Mouse (Mus musculus) CH12F3 (cell line): ENCODE data around the gene Ksr1.
"Not testable (repeated sequence)": the region's sequence is repeated elsewhere in the genome, so short reads cannot be mapped to it uniquely, and the experiment has no call there.

Source experiments
- in situ Hi-C: fragments of 300-500 bp; cut with MboI; formaldehyde crosslinking; loops from 2 replicates; pipeline ENCODE4 v1.14.3; 2020; ENCODE audit warnings: low sequenced_read_pairs

Gene Ksr1

DNA sequence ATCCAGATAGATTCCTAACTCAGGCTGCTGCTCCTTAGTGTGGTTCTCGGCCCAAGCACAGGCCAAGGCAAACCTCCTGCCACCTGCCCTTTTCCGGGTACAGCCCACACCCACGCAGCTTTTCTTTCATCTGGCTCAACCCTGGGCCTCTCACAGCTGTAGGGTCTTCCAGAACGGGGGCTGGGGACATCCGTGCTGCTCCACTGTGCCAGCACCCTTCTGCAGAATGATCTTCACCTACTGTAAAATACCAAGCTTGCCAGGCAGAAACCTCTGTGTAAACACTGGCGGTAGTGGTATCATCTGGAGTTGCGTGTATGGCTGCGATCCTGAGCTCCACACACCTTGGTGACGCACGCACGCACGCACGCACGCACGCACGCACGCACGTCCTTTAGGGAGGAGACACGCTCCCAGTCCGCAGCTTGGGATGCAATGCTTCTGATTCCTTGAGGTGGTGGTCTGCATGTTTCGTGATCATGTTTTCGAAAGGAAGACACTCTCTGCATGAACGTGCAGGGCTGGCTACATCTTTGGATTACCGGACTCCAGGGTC, 130.5 kb downstream of the Ksr1 start:
- in situ Hi-C loops, result no loop called here

DNA sequence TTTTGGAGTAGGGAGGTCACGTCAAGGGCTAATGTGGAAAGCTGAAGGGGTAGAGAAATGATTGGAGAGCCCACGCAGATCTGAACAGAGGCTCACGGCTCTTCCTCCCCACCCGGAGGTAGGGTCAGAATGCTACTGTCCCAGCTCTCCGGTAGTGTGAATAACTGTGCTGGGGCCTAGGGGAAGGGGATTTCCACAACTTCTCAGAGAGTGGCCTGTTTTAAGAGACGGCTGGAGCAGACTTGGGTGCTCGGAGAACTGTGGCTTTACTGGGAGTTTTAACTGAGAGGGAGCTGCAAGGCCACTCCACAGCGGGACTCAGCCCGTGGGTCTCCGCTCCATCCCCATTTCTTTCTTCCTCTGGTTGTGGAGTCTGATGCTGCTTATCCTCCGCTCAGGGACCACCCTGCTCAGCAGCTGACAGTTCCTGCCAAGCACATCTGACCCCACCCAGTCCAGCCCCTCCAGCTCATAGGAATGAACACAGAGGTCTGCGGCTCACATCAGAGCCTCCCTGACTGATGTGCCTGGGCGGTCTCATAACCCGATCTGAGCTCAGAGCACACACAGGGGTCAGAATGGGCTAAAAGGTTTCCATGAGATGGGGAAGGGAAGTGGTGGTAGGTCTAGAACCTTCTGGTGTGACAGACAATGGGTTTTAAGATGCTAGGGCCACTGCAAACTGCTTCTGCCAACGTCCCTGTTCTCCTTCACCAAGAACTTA, 131.4 kb downstream of the Ksr1 start:
- in situ Hi-C loops, result no loop called here

DNA sequence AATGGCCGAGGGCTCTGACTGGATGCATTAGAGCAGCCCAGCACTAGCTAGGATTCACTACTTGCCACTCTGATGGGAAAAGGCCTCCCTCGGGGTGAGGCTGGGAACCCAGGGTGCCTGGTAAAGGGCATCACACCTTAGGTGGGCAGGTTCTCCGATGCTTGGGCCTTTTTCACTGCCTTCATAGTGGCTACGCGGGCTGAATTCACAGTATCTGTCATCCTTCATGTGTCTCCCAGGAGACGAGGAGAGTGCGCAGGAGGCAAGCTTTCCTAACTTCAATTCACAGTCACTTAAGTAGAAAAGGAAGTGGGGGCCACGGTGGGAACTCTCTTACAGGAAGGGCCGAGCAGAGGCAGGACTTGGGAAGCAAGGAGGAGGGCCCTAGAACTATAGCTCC, 132.4 kb downstream of the Ksr1 start:
- in situ Hi-C loops, result no loop called here

- in situ Hi-C loops, result no loop called here
Observed at GRCm38 (mm10) chr11:79013056-79013455, 133.2 kb downstream of the Ksr1 start.

DNA sequence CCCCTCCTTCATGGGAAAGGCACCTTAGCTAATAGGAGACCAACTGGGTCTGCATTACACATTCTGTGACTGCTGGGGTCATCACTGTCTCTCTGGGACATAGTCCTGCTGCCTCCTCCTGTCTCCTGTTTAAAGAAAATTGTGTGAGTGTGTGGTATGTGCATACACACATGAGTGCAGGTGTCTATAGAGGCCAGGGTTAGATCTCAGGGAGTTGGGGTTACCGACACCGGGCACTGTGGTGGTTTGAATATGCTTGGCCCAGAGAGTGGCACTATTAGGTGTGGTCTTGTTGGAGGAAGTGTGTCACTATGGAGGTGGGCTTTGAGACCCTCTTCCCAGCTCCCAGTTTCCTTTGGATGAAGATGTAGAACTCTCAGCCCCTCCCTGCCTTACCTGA, 133.7 kb downstream of the Ksr1 start:
- in situ Hi-C loops, result no loop called here

GRCm38 (mm10) chr11:79008891-79009290, 137.3 kb downstream of the Ksr1 start:
- in situ Hi-C loops, result no loop called here

DNA sequence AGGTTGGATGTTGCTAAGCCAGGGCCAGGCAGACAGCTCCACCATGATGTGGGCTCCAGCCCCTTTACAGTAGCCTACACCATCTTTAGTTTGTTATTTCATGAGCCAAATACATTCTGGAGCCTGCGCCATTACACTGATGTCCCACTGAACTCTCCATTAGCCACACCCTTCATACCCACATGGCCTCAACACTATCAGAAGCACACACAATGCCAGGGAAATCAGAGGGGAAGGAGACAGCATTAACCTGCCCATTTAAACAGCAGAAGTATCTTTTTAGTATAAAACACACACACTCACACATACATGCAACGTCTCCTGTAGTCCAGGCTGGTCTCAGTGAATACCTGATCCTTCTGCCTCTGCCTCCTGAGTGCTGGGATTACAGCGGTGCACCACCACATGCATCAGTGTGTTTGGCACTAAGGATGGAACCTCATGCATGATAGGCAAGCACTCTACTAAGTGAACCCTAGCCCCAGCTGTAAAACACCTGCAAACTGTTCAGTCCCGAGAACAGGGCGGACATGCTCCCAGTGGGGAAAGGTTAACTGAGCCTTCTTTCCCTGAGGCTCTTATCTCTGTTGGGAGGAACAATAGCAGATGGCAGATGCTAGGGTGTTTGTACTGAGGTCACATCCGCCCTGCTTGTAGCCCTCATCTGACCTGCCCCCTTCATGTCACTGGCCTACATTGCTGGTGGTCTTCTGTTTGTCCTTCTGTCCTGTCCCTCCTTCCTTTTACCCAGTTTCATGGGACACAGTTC, 138.0 kb downstream of the Ksr1 start:
- in situ Hi-C loops, result no loop called here

DNA sequence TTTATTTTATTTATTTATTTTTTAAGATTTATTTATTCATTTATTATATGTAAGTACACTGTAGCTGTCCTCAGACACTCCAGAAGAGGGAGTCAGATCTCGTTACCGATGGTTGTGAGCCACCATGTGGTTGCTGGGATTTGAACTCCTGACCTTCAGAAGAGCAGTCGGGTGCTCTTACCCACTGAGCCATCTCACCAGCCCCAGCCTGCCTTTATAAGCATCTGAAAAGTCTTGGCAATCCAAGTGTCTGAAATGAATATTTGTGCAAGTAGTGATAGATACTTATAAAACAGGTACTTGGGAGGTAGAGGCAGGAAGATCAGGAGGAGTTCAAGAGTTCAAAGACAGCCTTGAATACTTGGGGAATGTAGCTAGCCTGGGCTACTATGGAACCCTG, 138.9 kb downstream of the Ksr1 start:
- in situ Hi-C loops, result not testable (repeated sequence)

DNA sequence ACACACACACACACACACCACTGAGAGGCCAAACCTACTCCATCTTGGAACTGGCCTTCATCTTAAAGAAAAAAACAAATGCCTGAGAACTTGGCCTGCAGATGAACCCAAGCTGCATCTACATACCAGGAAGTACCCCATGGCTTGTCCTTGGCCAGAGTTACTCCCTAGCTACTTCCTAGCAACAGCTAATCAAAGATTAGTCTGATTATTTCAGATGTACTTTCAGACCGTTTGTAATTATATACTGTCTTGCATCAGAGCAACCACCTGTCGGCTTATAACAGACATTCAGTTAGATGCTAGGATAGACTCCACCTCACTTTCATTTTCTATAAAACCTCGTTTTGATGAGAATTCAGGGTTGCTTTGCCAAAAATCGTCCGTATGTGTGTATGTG, 139.8 kb downstream of the Ksr1 start:
- in situ Hi-C loops, result no loop called here

GRCm38 (mm10) chr11:79005578-79006394, 140.4 kb downstream of the Ksr1 start:
- in situ Hi-C loops, result no loop called here

DNA sequence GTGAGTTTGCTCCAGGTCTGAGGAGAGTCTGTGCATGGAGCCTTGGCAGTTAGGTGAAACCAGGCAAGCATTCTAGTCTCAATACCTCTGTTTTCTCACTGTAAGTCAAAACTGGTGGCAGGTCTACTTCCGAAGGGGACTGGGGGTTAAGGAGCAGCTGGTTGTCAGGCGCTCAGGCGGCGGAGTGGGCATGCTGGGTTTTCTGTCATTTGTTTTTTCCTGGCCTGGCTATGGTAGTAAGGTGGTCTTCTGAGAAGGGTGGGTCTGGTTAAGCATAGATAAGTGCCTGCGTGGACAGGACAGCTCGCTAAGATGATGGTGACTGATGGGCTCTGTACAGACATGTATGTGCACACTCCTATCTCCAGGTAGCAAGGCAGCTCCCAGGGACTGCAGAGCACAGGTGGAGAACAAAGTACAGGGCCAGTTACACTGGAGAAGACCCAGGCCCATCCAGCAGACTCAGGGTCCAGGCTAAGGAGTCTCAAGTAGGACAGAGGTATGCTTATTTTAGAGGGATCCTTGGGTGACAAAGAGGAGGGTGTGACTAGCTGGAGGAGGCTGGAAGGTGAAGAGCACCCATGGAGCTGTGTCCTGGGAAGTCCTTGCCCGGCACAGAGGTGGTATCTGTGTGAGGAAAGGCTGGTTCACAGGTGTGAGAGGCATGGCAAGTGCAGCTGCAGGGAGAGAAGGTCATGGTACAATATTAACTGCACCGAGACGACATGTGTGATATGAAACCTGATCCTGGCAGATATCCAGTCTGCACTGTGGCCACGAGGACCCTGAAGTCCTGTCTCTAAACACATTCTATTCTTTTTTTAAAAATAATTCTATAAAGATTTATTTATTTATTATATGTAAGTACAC, 142.2 kb downstream of the Ksr1 start:
- in situ Hi-C loops, result no loop called here

DNA sequence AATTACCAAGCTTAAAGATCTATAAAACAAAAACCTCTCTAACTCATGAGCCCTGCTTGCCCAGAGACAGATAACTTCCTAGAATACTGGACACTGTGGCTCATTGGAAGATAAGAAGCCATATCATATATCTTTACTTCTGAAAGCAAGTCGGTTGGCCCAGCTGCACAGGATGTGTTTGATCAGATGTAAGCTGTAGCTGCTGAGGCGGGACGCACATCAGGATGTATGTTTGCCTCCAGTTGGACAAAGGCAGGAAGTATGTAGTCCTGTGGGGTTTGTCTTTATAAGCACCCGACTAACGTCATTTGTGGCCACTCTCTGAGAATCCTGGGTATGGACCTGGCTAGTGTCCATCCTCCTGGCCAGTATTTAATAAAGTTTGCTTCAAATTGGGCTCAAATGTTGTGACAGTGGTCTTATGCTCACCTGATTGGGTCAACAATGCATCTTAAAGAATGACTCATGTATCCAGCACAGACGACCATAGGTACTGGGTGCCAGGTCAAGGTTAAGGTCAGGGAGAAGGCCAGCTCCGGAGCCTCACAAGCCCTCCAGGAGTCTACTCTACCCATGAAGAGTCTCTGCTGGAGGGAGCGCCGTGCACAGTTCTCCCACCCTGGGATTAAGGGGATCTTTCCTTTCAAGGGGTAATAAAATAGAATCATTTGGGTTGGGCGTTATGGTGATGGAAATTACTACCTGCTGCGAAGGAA, 143.0 kb downstream of the Ksr1 start:
- in situ Hi-C loops, result no loop called here

GRCm38 (mm10) chr11:79002551-79002951, 143.7 kb downstream of the Ksr1 start:
- in situ Hi-C loops, result no loop called here

- in situ Hi-C loops, result no loop called here
Observed at GRCm38 (mm10) chr11:79001871-79002270, 144.3 kb downstream of the Ksr1 start.

- in situ Hi-C loops, result no loop called here
Observed at GRCm38 (mm10) chr11:78999118-78999517, 147.1 kb downstream of the Ksr1 start.

GRCm38 (mm10) chr11:78990875-78991543, 155.2 kb downstream of the Ksr1 start:
- in situ Hi-C loops, result not testable (repeated sequence)

DNA sequence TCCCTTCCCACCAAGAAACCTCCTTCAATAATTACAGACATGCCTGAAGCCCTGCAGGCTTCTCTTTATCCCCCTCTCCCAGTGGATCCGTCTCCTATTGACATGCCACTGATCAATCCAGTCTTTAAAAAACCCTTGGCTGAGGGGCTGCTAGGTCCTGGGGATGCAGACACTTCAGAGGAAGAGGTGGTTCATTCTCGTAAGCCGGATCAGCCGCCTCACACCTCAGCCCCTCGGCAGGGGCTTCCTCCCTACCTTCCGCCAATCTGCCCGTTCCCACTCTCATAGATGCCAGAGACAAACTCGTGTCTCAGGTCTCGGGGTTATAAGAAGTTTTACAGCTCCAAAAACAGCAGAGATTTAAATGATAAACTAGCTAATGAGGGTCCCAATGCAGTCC, 156.1 kb downstream of the Ksr1 start:
- in situ Hi-C loops, result no loop called here

DNA sequence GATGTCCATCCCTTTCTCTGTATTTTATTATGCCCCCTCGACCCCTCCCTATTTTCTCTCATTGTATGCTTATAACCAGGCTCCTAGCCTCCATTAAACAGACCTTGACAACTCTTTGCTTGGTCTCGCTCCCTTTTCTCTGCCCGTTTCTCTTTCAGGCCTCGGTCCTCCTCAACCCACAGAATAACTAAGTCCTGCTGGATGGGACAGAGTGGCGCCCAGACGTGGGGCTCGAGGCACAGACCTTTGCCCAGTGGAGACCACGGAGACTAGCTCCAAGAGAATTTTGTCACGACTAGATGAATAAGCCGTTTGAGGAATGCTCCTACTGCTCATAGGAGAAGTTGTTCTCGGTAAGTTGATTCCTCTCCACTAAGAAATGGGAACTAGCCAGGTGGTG, 157.0 kb downstream of the Ksr1 start:
- in situ Hi-C loops, result not testable (repeated sequence)

DNA sequence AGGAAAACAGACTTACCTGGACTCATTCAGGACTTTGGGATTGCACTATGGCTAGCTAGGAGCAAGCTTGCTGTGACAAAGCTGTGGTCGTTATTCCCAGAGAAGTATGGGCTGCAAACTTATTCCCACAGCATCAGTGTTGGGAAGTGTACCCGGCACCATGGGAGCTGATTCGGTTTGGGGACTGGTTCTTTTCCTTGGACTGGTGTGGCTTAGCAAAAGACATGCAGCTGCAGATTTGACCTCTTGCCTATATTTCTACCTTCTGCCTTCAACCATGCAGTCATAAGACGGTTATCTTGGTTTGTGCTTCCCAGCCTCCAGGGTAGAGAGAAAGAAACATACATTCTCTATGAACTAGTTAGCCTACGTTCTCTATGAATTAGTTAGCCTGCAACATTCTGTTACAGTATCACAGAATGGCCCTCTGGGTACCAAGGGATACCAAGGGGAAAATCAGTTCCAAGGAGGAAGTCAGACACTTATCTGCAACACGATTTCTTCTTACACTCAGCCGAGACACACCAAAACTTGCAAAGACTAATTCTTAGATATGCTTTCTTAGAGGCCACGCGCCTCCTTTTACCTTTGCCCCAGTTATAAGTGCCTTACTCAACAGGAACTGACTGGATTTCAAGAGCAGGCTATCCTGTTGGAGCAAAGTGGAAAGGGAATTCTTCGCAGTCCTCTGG, 159.8 kb downstream of the Ksr1 start:
- in situ Hi-C loops, result no loop called here
